Mouse (Mus musculus) left cerebral cortex, postnatal 14 days (tissue): Measurements from ENCODE around the gene Ctcf. TPM values are rescaled to one million over a fixed set of nuclear protein-coding genes. Genes with fewer than 3 reads are reported as not detected.

Experiments used
- DNase-seq, 2 experiments: peaks; one replicate each; pipeline ENCODE4 v3.0.0; 2021 to 2022; ENCODE audit warnings: low spot score in 2 of 2, mixed read lengths in 1 of 2
- intact Hi-C: fragments of 180-260 bp; cut with DNase I; formaldehyde crosslinking; loops from one replicate; pipeline ENCODE4 v1.15.1; 2025
- total RNA-seq, 2 experiments: library from RNA; stranded (reverse); gene quantifications; 2 replicates each; pipeline ENCODE4 v1.2.3; 2021

Gene Ctcf
- total RNA-seq, 2 experiments from 2014 or later, result 57.5 to 58.9 TPM

DNA sequence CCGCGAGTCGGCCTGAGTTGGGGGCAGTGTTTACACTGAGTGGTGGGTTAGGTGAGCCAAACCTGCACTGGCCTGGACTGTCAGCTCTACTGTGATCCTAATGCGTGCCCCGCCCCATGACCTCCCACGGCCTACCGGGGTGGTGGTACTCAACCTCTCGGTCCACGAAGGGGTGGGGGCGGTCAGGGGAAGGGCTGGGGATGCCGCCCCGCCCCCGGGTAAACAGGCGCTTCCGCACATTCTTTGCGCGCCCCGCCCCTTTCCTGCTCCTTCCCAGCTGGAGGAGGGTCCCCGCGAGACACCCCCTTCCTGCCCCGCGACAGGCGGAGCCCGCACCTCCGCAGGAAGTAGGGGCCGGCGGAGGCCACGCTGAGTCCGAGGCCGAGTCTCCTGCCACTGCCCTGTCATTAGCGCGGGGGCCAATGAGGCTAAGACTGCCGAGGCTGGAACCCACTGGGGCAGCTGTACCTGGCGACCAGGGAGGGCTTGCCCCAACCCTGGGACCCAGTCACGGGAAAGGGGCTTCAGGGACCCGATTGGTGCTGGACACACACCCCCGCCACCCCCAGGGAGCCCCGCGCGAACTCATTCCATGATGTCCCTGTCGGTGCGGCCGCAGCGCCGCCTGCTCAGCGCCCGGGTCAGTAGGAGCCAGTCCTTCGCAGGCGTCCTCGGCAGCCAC, 22.4 kb upstream of the Ctcf start:
- no peak for DNase-seq

DNA sequence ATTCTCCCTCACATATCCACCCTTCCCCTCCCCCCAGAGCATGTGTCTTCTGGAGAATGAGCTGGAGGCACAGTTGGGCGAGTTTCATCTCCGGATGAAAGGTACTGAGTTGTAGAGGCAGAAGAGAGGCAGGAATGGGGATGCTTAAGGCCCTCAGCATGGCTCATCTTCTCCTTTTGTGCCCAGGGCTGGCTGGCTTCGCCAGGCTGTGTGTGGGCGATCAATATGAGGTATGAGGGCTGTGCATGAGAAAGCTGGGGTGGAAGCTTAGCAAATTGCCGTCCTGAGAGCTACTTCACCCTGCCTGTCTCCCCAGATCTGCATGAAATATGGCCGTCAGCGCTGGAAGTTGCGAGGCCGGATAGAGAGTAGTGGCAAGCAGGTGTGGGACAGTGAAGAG, 20.4 kb upstream of the Ctcf start:
- intact Hi-C loops, result no loop called here
- no peak for DNase-seq

More for the DNA sequence above, 22.4 kb upstream of the Ctcf start:
- intact Hi-C loops, result no loop called here

DNA sequence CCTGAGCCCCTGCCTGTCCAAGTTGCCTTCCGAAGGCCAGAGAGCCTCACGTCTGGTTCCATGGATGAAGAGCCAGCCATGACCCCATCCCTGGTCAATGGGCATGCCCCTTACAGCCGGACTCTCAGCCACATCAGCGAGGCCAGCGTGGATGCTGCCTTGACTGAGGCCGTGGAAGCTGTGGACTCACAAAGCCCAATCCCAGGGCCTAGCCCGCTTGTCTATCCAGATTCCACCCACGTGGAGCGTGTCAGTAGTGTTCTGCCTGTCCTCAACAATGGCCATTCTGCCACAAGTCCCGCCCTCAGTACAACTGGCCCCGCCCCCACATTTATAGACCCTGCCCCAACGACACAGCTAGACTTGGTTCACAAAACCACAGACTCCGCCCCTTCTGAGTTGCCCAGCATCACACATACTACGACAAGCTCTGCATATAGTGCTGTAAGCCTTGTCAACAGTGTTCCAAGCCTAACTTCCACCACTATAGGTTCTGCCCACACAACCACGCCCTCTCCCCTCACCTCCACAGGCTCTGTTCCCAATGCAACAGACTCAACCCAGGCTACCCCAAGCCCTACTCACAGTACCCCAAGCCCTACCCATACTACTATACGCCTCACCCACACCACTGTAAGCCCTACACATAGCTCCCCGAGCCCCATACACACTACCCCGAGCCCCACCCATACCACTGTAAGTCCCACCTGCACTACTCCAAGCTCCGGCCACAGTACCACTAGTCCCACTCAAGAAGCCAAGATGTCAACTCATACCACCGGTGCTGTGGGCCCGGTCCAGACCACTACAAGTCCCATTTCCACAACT, 18.7 kb upstream of the Ctcf start:
- DNase-seq, result no peak
- intact Hi-C loops, result no loop called here

DNA sequence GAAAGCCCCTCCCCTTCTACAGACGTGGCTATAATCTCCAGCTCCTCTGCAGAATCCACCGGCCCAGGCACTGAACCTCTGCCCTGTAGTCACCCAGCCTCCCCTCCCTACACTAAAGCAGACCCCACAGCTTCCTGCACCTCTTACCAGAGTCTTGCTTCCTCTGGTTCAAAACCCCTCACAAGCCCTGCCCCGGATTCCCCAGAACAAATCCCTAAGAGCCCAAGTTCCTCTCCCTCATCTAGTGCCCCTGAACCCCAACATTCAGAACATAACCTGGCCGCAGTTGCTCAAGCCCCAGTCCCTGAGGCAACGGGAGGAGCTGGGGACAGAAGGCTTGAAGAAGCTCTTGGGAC, 18.1 kb upstream of the Ctcf start:
- DNase-seq, result no peak
- intact Hi-C loops, result no loop called here

DNA sequence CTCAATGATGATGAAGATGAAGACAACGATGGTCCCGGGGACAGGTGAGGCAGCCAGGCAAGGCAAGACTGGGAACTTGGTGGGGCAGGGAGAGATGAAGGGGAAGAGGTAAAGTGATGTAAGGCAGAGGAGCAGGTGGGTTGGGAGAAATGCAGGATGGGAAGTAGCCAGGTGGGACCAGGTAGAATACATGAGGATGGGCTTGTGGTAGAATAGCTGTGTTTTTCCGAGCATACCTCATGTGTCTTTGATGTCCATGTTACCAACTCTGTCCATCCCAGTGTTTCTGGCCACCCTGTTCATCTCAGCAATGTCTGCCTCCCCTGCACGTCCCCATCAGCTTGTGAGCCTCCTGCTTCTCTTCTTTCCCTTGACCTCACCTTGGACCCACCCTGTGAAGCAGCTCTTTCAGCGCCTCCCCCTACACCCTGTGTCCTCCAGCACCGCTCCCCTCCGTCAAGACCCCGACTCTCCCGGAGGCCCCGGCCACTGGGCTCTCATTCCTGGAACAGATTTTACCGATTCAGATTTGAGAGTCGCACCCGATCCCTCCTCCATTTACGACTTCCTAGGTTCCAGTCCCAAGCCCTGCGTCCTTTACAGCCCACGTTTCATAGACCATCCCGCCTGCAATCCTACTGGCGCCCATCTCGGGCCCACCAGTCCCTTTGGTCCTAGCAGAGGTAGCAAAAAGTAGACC, 17.3 kb upstream of the Ctcf start:
- DNase-seq, result no peak
- intact Hi-C loops, result no loop called here

DNA sequence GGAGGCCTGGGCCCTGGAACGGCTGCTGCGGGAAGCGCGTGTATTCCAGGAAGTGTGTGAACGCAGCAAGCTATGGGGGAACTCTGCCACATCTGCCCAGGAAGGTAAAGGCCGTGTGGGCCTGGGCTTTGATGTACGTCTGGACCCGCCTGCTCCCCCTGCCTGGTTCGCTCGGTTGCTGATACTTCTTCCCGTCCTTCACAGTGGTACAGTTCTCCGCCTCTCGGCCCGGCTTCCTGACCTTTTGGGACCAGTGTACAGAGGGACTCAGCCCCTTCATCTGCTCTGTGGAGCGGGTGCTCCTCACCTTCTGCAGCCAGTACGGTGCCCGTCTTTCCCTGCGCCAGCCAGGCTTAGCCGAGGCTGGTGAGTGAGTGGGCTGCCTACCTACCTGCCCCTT, 16.2 kb upstream of the Ctcf start:
- intact Hi-C loops, result loop anchor here (5.0 kb wide), 1 partner anchor 77 kb away; no protein-coding TSS in a partner anchor
- no peak for DNase-seq

DNA sequence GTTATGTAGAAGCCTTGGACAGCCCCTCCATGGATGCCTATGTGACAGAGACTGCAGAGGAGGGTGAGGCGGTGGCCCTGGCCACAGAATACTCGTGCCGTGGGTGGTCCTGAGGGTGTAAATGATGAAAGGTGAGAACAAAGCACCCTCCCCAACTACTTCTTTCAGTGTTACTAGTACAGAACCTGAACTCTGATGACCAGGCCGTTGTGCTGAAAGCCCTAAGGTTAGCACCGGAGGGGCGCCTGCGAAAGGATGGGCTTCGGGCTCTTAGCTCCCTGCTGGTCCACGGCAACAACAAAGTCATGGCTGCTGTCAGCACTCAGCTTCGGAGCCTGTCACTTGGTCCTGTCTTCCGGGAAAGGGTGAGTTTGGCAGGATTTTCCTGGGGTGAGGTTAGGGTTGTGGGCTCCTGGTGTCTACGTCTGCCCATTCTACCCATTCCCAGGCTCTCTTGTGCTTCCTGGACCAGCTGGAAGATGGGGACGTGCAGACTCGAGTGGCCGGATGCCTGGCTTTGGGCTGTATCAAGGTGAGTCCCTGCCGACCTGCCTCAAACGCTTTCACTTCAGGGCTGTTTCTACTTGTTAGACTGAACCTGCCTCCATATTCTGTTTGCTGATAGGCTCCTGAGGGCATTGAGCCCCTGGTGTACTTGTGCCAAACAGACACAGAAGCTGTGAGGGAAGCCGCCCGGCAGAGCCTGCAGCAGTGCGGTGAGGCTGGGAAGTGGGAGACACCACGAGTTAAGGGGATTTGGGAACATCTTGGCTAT, 15.2 kb upstream of the Ctcf start:
- intact Hi-C loops, result loop anchor here (5.0 kb wide), 1 partner anchor 76 kb away; no protein-coding TSS in a partner anchor
- DNase-seq, result no peak

DNA sequence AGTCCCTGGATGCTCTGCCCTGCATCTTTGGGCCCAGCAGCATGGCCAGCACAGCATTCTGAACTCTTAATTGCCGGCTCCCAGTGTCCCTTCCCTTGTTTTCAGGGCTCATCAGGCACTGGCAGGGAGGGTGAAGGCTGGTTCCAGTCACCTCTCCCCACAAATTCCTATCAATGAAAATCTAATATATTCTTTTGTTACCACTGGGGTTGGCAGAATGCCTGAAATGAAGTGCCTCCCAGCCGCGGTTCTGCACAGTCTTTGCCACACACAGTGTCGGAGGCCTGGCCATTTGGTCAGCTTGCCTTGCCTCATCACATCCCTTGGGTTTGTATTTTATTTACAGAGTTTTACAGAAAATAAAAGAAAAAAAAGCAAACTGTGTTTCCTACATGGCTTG, 14.5 kb upstream of the Ctcf start:
- intact Hi-C loops, result loop anchor here (2.0 to 5.0 kb wide), 2 partner anchors 15 to 75 kb away; partner anchors contain the start of genes Agrp and Ctcf
- no peak for DNase-seq

DNA sequence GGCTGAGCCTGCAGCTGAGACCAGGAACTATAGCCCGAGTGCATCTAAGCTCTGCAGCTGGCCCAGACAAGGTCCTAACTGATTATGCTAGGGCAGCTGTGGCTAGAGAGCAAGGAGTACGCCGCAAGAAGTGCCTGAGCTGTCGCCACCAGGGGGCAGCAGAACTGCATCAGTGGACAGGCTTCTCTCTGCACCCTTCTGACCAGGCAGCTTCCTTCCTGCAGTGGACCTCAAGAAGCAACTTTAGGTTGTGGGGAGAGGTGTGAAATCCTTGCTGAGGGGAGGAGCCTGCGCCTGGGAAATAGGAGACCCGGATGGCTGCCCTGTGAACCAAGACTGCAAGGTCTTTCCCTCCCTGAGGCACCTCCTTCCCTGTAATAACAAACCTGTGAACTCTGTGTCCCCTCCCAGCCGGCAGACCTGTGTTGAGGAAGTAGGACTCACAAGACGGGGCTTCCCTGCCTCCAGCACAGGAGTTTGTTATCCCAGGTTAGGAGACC, 13.9 kb upstream of the Ctcf start:
- intact Hi-C loops, result loop anchor here (2.0 to 5.0 kb wide), 2 partner anchors 14 to 75 kb away; partner anchors contain the start of genes Agrp and Ctcf
- peak; percentile 96 to 97 for DNase-seq

DNA sequence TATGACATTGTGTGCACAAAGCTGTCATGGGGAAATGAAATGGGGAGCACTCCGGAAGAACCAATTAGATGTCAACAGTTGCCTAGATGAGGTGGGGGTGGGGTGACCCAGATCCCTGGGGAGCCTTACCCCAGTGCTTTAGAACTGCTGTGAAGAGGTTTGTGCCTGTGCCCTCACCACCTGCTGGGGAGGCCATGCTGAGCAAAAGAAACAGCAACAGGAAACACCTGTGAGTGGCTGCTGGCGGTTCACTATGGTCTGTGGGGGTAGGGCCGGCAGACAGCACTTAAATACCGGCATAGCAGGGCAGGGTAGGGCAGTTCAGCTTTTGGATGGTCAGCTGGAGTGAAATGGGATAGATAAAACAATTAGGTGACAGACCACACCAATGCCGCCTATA, 13.2 kb upstream of the Ctcf start:
- no peak for DNase-seq
- intact Hi-C loops, result loop anchor here (2.0 to 5.0 kb wide), 2 partner anchors 14 to 74 kb away; partner anchors contain the start of genes Agrp and Ctcf

DNA sequence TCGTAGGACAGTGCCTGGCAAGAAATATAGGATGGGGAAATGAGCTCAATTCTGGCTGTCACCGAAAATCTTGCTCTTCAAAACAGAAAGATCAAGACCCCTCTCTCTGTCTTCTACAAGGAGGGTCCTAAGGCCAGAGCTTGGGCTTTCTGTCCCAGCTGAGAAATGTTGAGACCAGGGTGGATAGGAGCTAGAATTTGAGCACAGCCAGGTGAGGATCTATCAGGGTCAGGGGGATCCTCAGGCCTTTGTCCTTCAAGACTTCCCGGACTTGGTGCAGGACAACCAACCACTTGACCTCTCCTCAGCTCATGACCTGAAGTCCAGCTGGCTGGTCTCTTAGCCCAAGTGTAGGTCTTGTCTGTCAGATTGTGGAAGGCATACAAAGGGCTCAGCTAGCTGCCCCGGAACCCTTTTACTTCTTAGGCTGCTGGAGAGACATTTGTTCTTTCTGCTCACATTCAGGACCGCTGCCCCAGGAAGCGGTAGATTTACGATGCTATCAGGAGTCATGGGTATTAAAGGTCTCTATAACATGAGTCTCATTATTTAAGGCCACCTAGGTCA, 12.6 kb upstream of the Ctcf start:
- no peak for DNase-seq
- intact Hi-C loops, result loop anchor here (2.0 to 5.0 kb wide), 2 partner anchors 13 to 74 kb away; partner anchors contain the start of genes Agrp and Ctcf

DNA sequence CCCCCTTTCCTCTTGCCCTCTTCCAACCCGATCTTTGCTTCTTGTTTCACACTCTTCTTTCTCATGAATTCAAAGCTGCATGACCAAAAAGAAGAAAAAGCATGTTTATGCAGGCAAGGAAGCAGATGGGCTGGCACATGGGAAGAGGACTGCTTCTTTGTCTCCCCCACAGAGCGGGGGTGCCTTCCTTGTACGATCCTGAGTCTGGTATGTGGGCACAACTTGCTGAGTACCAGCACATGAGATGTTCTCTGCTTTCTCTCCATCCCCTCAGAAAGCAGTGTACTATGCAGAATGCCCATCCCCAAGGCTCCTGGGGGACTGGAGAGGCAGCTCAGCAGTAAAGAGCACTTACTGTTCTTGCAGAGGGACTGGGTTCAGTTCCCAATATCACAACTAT, 12.0 kb upstream of the Ctcf start:
- peak; percentile 77 to 89 for DNase-seq
- intact Hi-C loops, result loop anchor here (5.0 kb wide), 1 partner anchor 73 kb away; no protein-coding TSS in a partner anchor

DNA sequence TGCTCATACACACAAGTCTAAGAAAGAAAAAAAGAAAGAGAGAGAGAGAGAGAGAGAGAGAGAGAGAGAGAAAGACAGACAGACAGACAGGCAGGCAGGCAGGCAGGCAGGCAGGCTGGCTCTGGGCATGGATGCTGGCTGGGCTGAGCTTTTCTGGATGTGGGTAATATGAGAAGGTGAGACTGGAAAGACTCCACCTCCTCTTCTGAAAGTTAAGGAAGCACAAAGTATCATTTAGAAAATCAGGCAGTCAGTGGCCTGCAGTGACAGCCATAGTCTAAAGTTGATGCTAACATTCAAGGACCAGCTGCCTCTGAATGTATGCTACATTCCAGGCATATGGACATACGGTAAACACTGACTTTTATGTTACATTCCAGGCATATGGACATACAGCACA, 11.5 kb upstream of the Ctcf start:
- DNase-seq, result no peak
- intact Hi-C loops, result loop anchor here (5.0 kb wide), 1 partner anchor 72 kb away; no protein-coding TSS in a partner anchor

DNA sequence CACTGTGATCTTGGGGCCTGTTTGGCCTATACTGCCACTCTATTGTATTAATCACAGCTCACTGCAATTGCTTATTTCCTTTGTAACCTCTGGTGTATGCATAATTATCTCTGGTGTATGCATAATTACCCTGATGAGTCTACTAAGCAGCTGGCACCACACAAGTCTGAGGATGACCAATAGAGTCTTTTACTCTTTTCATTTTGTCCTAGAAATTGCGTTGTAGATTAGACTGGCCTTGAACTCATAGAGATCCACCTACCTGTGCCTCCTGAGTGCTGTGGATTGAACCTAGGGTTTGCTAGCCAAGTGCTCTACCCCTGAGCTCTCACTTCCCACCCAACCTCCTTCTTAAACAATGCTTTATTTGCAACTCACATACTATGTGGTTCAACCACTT, 10.3 kb upstream of the Ctcf start:
- intact Hi-C loops, result no loop called here
- DNase-seq, result no peak

DNA sequence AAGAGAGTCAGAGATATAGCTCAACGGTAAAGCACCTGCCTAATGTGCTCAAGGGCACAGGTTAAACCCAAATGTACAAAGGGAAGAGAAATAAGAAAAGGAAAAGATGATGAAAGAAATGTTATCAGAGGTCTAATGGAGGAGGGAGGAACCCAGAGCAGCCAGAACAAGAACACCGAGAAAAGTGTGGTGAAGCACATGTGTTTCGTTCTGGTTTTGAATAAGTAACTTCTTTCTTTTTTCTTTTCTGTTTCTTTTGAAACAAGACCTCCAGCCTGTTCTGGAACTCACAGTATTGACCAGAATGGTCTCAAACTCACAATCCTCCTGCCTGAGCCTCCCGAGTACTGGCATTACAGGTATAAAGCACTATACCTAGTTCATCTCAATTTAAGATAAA, 7.0 kb upstream of the Ctcf start:
- intact Hi-C loops, result no loop called here

DNA sequence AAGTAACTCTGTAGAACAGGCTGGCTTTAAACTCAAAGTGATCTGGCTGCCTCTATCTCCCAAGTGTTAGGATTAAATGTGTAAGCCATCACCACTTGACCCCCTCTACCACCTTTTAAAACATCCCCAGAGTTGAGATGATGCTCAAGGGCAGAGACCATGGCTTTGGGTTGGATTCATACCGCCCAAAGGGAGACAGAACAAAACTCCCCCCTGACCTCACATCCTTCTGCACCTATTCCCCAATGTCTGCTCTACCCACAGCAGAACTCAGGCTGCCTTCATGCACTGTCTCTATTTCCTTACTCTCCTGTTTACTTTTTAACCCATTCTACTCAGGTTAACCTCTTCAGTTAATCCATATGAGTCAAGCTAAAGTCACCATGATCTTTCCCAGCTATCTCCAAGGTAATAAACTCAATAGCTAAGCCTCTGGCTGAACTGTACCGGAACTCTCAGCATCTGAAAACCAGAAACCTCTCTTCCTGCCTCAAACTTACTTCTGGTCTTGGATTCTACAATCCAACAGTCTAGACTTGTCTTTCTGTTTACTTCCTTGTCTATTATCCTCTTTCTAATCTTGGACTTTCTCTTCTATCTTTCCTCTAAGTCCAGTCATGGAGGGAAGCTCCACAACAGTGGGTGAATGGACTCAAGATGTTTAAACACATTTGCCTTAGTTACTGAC, 1.5 kb upstream of the Ctcf start:
- no peak for DNase-seq
- intact Hi-C loops, result loop anchor here (5.0 kb wide), 1 partner anchor 57 kb away; no protein-coding TSS in a partner anchor

More for the DNA sequence above, 7.0 kb upstream of the Ctcf start:
- DNase-seq, result no peak

DNA sequence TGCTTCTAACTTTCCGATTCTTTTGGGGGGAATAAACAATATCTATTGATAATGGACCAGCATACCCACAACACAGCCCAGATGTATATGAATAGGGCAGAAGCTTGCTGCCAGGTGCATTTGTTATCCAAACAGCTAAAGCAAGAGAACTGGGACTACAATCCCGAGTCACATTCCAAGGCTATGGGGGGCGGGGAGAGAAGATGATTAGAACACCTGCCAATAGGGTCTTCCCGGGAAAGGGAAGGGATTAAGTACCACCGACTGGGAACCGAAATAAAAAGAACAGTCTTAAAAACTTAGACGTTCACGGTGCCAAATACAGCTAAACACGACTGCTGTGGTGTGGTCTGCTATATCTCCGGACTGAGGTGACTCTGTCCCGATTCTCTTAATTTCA, 887 bp upstream of the Ctcf start:
- intact Hi-C loops, result loop anchor here (5.0 kb wide), 1 partner anchor 57 kb away; no protein-coding TSS in a partner anchor
- no peak for DNase-seq
